Mouse (Mus musculus): ENCODE data around the gene March7. TPM values are rescaled to one million over a fixed set of nuclear protein-coding genes. Genes with fewer than 3 reads are reported as not detected.

The March7 gene
- polyA plus RNA-seq, 1 experiment from 2014 or later = 98.9 TPM

- H3K27me3 ChIP-seq = no peaks in the 10 kb centered on the region
- H3K4me1 ChIP-seq (replicated peaks) = peaks cover 41% of the 10 kb centered on the region
- no peaks in the 10 kb centered on the region for H3K36me3 ChIP-seq
- WGBS = 91% methylated on average over 6 of the region's 6 CpGs
- no peaks in the 10 kb centered on the region for H3K9me3 ChIP-seq
- no peak overlapping the region for H3K4me3 ChIP-seq
- H3K27ac ChIP-seq = no peak overlapping the region
- no peak for ATAC-seq (ENCODE audit: low FRiP score)
- no peak overlapping the region for H3K9ac ChIP-seq
- H3K4me2 ChIP-seq = no peak overlapping the region
Measured at GRCm38 (mm10) chr2:60217620-60218019, 7.9 kb downstream of the March7 start.

DNA sequence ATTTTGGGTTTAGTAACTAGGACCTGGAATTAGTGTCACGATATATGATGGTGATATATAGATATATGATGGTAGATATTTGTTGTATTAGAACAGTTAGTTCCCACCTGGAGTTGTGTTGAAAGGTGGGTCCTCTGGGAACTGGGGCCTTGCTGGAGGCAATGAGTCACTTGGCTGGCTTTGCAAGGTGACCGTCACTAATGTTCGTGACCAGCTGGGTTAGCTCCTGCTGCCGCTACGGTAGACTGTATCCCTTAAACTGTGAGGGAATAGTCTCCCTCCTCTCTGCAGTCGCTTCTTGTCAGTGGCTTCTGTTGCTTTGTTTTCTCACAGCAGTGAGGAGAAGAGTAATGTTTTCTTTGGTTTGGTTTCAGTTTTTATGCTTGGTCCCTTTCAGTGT is 11.5 kb downstream of the March7 start:
- H3K27ac ChIP-seq = no peak overlapping the region
- 54% methylated on average over 6 of the region's 6 CpGs for WGBS
- no peak overlapping the region for H3K4me3 ChIP-seq
- no peaks in the 10 kb centered on the region for H3K9me3 ChIP-seq
- H3K36me3 ChIP-seq = no peaks in the 10 kb centered on the region
- no peak overlapping the region for H3K4me2 ChIP-seq
- peaks cover 18% of the 10 kb centered on the region for H3K4me1 ChIP-seq (replicated peaks)
- ATAC-seq (ENCODE audit: low FRiP score) = no peak
- H3K27me3 ChIP-seq = no peaks in the 10 kb centered on the region
- H3K9ac ChIP-seq = no peak overlapping the region

DNA sequence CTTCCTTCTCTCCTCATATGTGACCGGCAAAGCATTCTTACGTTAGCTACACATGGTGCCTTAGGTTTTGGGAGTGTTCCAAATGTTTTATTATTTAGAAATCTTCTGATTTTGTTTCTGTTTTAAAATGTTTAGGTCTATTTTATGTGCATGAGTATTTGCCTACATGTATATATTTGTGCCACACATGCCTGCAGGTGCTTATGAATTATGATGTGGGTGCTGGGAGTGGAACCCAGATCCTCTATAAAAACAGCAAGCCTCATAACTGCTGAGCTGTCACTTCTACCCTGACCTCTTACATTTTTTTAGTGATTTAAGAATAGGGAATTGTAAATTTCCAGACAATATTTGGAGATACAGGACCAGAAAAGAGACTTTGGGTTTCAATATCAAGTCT is 12.3 kb downstream of the March7 start:
- no peaks in the 10 kb centered on the region for H3K27me3 ChIP-seq
- no peak overlapping the region for H3K4me3 ChIP-seq
- no peak overlapping the region for H3K4me2 ChIP-seq
- no peak overlapping the region for H3K9ac ChIP-seq
- no peak for ATAC-seq (ENCODE audit: low FRiP score)
- no peaks in the 10 kb centered on the region for H3K9me3 ChIP-seq
- H3K27ac ChIP-seq = no peak overlapping the region
- H3K4me1 ChIP-seq (replicated peaks) = peaks cover 11% of the 10 kb centered on the region
- H3K36me3 ChIP-seq = no peaks in the 10 kb centered on the region
- 80% methylated on average over 2 of the region's 2 CpGs for WGBS

DNA sequence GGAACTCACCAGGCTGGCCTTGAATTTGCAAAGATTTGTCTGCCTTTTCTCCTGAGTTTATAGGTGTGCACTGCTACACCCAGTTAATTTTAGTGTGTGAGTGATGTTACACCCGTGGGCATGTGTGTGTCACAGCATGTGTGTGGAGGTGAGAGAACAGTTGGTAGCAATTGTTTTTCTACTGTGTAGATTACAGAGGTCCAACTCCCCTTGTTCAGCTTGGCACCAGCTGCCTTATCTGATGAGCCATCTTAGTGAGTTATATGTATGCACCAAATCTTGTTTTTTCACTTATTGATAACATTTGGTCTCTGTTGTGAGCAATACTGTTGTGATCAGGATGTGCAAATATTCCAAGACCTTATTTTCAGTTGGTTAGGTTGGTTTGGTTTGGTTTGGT is 13.8 kb downstream of the March7 start:
- no peak overlapping the region for H3K4me3 ChIP-seq
- peaks cover 11% of the 10 kb centered on the region for H3K4me1 ChIP-seq (replicated peaks)
- no peaks in the 10 kb centered on the region for H3K9me3 ChIP-seq
- no peak overlapping the region for H3K27ac ChIP-seq
- H3K4me2 ChIP-seq = no peak overlapping the region
- H3K36me3 ChIP-seq = no peaks in the 10 kb centered on the region
- 100% methylated on average over 1 of the region's 1 CpGs for WGBS
- no peak overlapping the region for H3K9ac ChIP-seq
- no peaks in the 10 kb centered on the region for H3K27me3 ChIP-seq
- no peak for ATAC-seq (ENCODE audit: low FRiP score)

DNA sequence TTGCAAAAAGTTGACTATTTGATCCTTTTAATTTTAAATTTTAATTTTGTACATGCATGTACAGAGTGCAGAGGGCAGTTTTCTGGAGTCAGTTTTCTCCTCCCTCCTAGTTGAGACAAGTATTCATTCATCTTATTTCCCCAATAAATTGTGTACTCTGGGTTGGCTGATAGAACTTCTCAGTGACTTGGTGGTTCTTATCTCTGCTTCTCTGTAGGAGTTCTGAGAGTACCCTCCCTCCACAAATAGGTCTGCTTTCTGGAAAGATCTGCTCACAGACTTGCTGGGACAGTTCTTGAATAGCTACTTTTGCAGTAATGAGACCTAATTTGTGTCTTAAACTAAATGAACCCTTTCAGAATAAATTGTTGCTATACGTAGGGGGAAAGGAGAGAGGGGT is 18.8 kb downstream of the March7 start:
- no peaks in the 10 kb centered on the region for H3K27me3 ChIP-seq
- H3K4me2 ChIP-seq = no peak overlapping the region
- H3K4me3 ChIP-seq = no peak overlapping the region
- no peak for ATAC-seq (ENCODE audit: low FRiP score)
- no peak overlapping the region for H3K9ac ChIP-seq
- peaks cover 32% of the 10 kb centered on the region for H3K36me3 ChIP-seq
- H3K27ac ChIP-seq = no peak overlapping the region
- 68% methylated on average over 1 of the region's 1 CpGs for WGBS
- 0 out of 2 replicates have a peak, but pooled peaks cover 1% of the 10 kb centered on the region for H3K4me1 ChIP-seq (replicated peaks)
- no peaks in the 10 kb centered on the region for H3K9me3 ChIP-seq

- peaks cover 46% of the 10 kb centered on the region for H3K36me3 ChIP-seq
- no peak overlapping the region for H3K4me2 ChIP-seq
- 97% methylated on average over 2 of the region's 2 CpGs for WGBS
- H3K9me3 ChIP-seq = no peaks in the 10 kb centered on the region
- no peak overlapping the region for H3K4me3 ChIP-seq
- no peak overlapping the region for H3K27ac ChIP-seq
- H3K27me3 ChIP-seq = no peaks in the 10 kb centered on the region
- no peak for ATAC-seq (ENCODE audit: low FRiP score)
- no peak overlapping the region for H3K9ac ChIP-seq
- H3K4me1 ChIP-seq (replicated peaks) = no peaks in the 10 kb centered on the region
Measured at GRCm38 (mm10) chr2:60230361-60230760, 20.7 kb downstream of the March7 start.

DNA sequence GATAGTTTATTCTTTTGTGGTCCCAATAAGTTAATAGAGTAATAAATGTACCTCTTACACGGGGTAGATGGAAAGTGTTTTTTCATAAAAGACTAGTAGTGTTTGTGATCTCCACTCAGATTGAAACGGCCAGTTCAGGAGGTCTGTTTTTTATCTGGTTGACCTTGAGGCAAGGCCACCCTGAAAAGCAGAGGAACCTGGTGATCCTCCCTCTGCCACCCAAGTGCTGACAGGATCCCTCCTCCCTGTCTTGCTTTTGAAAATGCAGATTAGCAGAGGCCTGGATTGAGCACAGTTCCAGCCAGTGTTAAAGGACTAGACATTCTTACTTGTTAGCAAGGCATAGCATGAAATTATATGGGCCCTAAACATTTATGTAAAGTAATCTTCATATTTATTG is 23.5 kb downstream of the March7 start:
- no peak overlapping the region for H3K9ac ChIP-seq
- 76% methylated on average over 2 of the region's 2 CpGs for WGBS
- H3K36me3 ChIP-seq = peaks cover 69% of the 10 kb centered on the region

DNA sequence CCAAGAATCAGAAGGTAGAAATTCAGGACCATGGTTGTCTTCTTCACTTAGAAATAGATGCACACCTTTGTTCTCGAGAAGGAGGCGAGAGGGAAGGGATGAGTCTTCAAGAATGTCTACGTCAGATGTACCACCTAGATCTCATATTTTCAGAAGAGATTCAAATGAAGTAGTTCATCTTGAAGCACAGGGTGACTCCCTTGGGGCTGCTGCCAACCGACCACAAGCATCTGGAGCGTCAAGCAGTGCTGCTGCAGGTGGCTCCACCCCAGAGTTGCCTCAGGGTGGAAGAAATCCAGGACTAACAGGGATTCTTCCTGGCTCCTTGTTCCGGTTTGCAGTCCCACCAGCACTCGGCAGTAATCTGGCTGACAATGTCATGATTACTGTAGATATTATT is 24.8 kb downstream of the March7 start:
- Histone ChIP-seq H3K4me2 (no peak overlapping the region), H3K4me1 (replicated peaks) (no peaks in the 10 kb centered on the region), H3K36me3 (peaks cover 77% of the 10 kb centered on the region), H3K4me3 (no peak overlapping the region), H3K27me3 (no peaks in the 10 kb centered on the region), H3K9me3 (no peaks in the 10 kb centered on the region), H3K27ac (no peak overlapping the region), H3K9ac (no peak overlapping the region)
- ATAC-seq (ENCODE audit: low FRiP score) = no peak
- 87% methylated on average over 7 of the region's 7 CpGs for WGBS

More for the DNA sequence above, 23.5 kb downstream of the March7 start:
- Histone ChIP-seq H3K27ac (no peak overlapping the region), H3K4me3 (no peak overlapping the region), H3K9me3 (no peaks in the 10 kb centered on the region), H3K4me2 (no peak overlapping the region), H3K4me1 (replicated peaks) (no peaks in the 10 kb centered on the region), H3K27me3 (no peaks in the 10 kb centered on the region)
- ATAC-seq (ENCODE audit: low FRiP score) = no peak

DNA sequence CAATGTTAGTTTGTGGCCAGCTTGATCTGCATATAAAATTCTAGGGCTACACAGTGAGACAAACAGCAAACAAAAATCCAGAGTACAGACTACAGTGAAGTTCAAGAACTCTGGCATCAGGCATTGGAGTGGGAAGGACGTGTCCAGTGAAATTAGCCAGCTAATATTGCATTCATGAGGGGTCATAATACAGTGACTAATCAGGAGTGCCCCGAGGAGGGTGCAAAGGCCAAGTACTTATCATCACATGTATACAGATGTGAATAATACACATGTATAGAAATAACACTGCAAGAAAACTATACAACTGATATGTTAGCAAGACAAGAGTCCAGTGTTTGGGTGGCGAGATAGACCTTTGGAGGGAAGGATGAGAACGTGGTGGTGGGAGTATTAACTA is 43.1 kb downstream of the March7 start:
- Histone ChIP-seq H3K36me3 (peaks cover 19% of the 10 kb centered on the region), H3K4me1 (replicated peaks) (no peaks in the 10 kb centered on the region), H3K4me2 (no peak overlapping the region), H3K27me3 (no peaks in the 10 kb centered on the region), H3K4me3 (no peak overlapping the region), H3K9me3 (0 out of 2 replicates have a peak, but pooled peaks cover 2% of the 10 kb centered on the region), H3K9ac (no peak overlapping the region), H3K27ac (no peak overlapping the region)
- whole genome bisulfite sequencing = 87% methylated on average over 4 of the region's 4 CpGs
- no peak for ATAC-seq (ENCODE audit: low FRiP score)

DNA sequence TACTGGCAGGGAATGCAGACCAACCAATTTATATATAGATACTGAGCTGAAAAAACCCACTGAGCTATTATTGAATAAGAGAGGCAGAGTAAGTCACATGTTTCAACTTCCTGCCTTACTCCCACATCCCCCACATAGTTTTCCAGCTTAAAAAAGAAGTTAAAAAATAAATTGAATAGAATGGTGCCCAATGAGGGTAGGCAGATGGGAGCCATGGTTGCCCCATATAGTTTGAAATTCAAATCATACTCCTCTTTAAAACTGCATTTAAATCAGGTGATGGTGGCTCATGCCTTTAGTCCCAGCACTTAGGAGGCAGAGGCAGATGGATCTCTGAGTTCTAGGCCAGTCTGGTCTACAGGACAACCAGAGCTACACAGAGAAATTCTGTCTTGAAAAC is 43.8 kb downstream of the March7 start:
- Histone ChIP-seq H3K4me1 (replicated peaks) (no peaks in the 10 kb centered on the region), H3K4me2 (no peak overlapping the region), H3K36me3 (peaks cover 19% of the 10 kb centered on the region), H3K9me3 (0 out of 2 replicates have a peak, but pooled peaks cover 2% of the 10 kb centered on the region), H3K9ac (no peak overlapping the region), H3K27me3 (no peaks in the 10 kb centered on the region), H3K4me3 (no peak overlapping the region), H3K27ac (no peak overlapping the region)
- ATAC-seq (ENCODE audit: low FRiP score) = no peak

- Histone ChIP-seq H3K4me1 (replicated peaks) (no peaks in the 10 kb centered on the region), H3K36me3 (peaks cover 7% of the 10 kb centered on the region), H3K9me3 (0 out of 2 replicates have a peak, but pooled peaks cover 2% of the 10 kb centered on the region), H3K4me2 (no peak overlapping the region), H3K27ac (no peak overlapping the region), H3K27me3 (no peaks in the 10 kb centered on the region), H3K9ac (no peak overlapping the region), H3K4me3 (no peak overlapping the region)
- no peak for ATAC-seq (ENCODE audit: low FRiP score)
- 92% methylated on average over 2 of the region's 2 CpGs for WGBS
Measured at GRCm38 (mm10) chr2:60256751-60257150, 47.1 kb downstream of the March7 start.

DNA sequence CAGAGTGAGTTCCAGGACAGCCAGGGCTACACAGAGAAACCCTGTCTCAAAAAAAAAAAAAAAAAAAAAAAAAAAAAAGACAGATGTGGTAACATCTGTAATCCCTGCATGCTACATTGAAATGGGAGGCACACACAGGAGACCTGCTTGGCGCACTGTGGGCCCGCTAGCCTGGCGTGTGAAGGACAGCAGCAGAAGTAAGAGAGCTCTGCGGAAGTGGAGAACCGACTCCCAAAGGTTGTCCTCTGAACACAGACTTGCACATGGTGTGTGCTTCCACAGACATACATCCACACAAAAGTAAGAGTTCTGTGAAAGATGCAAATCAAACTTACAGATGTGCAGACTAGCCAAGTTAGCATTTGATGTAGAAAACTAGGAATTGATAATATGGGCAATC is 49.5 kb downstream of the March7 start:
- Histone ChIP-seq H3K9me3 (0 out of 2 replicates have a peak, but pooled peaks cover 2% of the 10 kb centered on the region), H3K27ac (no peak overlapping the region), H3K4me1 (replicated peaks) (no peaks in the 10 kb centered on the region), H3K9ac (no peak overlapping the region), H3K27me3 (no peaks in the 10 kb centered on the region), H3K4me2 (no peak overlapping the region), H3K36me3 (peaks cover 6% of the 10 kb centered on the region), H3K4me3 (no peak overlapping the region)
- 97% methylated on average over 5 of the region's 5 CpGs for WGBS
- ATAC-seq (ENCODE audit: low FRiP score) = no peak

DNA sequence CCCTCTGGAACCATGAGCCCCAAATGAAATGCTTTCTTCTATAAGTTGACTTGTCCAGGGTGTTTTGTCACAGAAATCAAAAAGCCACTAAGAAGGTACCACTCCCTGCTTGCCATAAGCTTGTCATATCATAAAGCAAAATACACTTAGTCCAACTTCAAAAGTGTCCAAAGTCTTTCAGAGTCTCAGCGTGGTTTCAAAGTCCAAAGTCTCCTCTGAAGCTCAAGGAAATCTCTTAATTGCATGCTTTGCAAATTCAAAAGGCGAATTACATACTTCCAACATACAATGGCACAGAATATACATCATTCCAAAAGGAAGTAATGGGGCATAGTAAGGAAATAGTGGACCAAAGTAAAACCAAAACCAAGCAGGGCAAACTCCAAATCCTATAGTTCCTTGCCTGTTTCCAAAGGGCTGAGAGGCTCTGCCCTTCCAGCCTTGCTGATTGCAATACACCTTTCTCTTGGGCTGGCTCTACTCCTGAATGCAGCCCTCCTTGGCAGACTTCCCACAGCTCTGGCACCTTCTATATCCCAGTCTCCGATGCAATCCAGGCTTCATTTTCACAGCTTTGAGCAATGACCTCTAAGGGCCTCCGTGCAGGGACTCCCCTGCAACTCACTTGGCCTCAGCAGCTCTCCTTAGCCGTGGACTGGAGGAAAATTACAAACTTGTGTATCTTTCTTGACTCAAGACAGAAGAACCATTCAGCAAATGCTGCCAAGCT is 51.1 kb downstream of the March7 start:
- H3K4me1 ChIP-seq (replicated peaks) = no peaks in the 10 kb centered on the region
- no peak overlapping the region for H3K27ac ChIP-seq
- no peak overlapping the region for H3K9ac ChIP-seq
- no peaks in the 10 kb centered on the region for H3K9me3 ChIP-seq
- no peak overlapping the region for H3K4me2 ChIP-seq
- no peaks in the 10 kb centered on the region for H3K27me3 ChIP-seq
- no peak overlapping the region for H3K4me3 ChIP-seq
- ATAC-seq (ENCODE audit: low FRiP score) = no peak
- no peaks in the 10 kb centered on the region for H3K36me3 ChIP-seq
- 89% methylated on average over 5 of the region's 5 CpGs for WGBS

Measured in hindbrain, embryonic 13.5 days (tissue).